12 mouse cellular contexts compared by ENCODE assay signal in genomic region chr13:106471264-106471663, GRCm38 (mm10).
"Had no signal": no experiment of that assay in that cellular context is flagged by ENCODE, and none has a peak within 500 bp of the region (broad histone marks: within the 10 kb centered on the region; RNA-seq: fewer than 3 reads in every experiment).

No protein-coding gene starts in this region.

- ATAC-seq: intestine, embryonic 15.5 days; liver, embryonic 12.5 days had no signal

- H3K9me3 ChIP-seq: intestine, embryonic 15.5 days; liver, embryonic 12.5 days; midbrain, embryonic 10.5 days; neural tube, embryonic 15.5 days had no signal

- H3K36me3 ChIP-seq: intestine, embryonic 15.5 days; liver, embryonic 12.5 days; midbrain, embryonic 10.5 days; neural tube, embryonic 15.5 days had no signal

- H3K4me3 ChIP-seq: intestine, embryonic 15.5 days; liver, embryonic 12.5 days; midbrain, embryonic 10.5 days; myocyte; neural tube, embryonic 15.5 days had no signal

- H3K4me1 ChIP-seq: intestine, embryonic 15.5 days; liver, embryonic 12.5 days; midbrain, embryonic 10.5 days; neural tube, embryonic 15.5 days had no signal

- H3K9ac ChIP-seq: intestine, embryonic 15.5 days; liver, embryonic 12.5 days; neural tube, embryonic 15.5 days had no signal

- DNase-seq: kidney, adult 18-20 months; kidney, postnatal 14 days; left cerebral cortex, postnatal 4 days; midbrain, embryonic 14.5 days; right cerebral cortex, adult 18-20 months; thymus, adult 2 months; thymus, postnatal 25 days had no signal

- H3K27ac ChIP-seq: intestine, embryonic 15.5 days; liver, embryonic 12.5 days; midbrain, embryonic 10.5 days; neural tube, embryonic 15.5 days had no signal

- H3K4me2 ChIP-seq: intestine, embryonic 15.5 days; liver, embryonic 12.5 days; neural tube, embryonic 15.5 days had no signal

- H3K27me3 ChIP-seq: intestine, embryonic 15.5 days; liver, embryonic 12.5 days; neural tube, embryonic 15.5 days had no signal
